Mouse (Mus musculus): ENCODE measurements at regions not wholly inside any gene's neighbourhood (a gene's known extent, or its start where the extent isn't known, plus 50 kb on each side); places are given as distances from the start of the nearest gene placed in this dataset.

DNA sequence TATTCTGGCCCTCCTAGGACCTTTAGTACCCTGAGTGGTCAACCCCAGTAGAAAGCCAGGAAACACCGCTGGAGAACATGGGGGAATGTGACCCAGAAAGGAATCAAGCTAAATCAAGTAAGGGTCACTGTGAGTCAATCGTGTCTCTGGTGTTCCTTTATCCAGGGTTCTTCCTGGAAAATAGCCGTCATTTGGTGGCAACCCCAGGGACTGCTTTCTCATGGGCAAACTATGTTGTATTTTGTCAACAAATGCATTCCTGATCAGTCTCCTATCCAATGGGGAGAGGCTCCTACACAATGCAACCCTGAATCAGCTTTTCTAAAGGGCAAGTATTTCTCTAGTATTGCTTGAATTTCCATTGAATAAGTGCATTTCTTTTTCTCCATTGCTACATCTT, 163.2 kb upstream of the Ado start:
- Histone ChIP-seq H3K9me3 (ENCODE audit: control insufficient read depth) (no peaks in the 10 kb centered on the region), H3K9ac (ENCODE audit: low read depth, low read length) (no peak overlapping the region), H3K27ac (ENCODE audit: low read depth, low read length) (no peak overlapping the region), H3K36me3 (ENCODE audit: control insufficient read depth, insufficient read depth) (no peaks in the 10 kb centered on the region), H3K4me1 (replicated peaks; ENCODE audit: control insufficient read depth, insufficient read depth, low read length) (no peaks in the 10 kb centered on the region), H3K27me3 (replicated peaks; ENCODE audit: control insufficient read depth, insufficient read depth, low read length) (no peaks in the 10 kb centered on the region), H3K4me3 (ENCODE audit: low read depth, low read length) (no peak overlapping the region), H3K4me2 (replicated peaks; ENCODE audit: low read depth) (no peak overlapping the region)
- ATAC-seq, result no peak
- 92% methylated on average over 3 of the region's 3 CpGs for whole genome bisulfite sequencing
- no peak for TF ChIP-seq CTCF (IDR thresholded peaks at IDR 0.05; ENCODE audit: low read depth)

DNA sequence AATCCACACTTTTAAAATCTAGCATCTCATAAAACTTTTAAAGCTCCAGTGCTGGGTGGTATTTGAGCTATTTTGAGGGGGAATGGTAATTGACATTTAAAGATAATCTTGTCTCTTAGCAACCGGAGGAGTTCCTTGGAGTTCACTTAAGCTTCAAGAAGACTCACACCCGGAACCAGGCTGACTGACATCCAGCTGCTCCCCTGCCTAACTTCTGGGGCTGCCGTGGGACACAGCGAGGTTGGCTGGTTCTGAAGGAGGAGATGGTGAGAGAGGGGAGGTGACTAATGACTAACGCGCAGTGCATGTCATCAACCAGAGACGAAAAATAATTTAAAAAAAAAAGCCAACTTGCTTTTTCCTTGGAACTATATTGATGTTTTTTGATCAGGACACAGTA, 157.7 kb upstream of the Ado start:
- H3K4me3 ChIP-seq (ENCODE audit: low read depth, low read length), result no peak overlapping the region
- no peak overlapping the region for H3K27ac ChIP-seq (ENCODE audit: low read depth, low read length)
- H3K9ac ChIP-seq (ENCODE audit: low read depth, low read length), result no peak overlapping the region
- WGBS, result 62% methylated on average over 7 of the region's 7 CpGs
- no peak overlapping the region for H3K4me2 ChIP-seq (replicated peaks; ENCODE audit: low read depth)
- no peaks in the 10 kb centered on the region for H3K9me3 ChIP-seq (ENCODE audit: control insufficient read depth)
- H3K36me3 ChIP-seq (ENCODE audit: control insufficient read depth, insufficient read depth), result no peaks in the 10 kb centered on the region
- no peak for ATAC-seq
- no peaks in the 10 kb centered on the region for H3K27me3 ChIP-seq (replicated peaks; ENCODE audit: control insufficient read depth, insufficient read depth, low read length)
- no peaks in the 10 kb centered on the region for H3K4me1 ChIP-seq (replicated peaks; ENCODE audit: control insufficient read depth, insufficient read depth, low read length)
- no peak for TF ChIP-seq CTCF (IDR thresholded peaks at IDR 0.05; ENCODE audit: low read depth)

DNA sequence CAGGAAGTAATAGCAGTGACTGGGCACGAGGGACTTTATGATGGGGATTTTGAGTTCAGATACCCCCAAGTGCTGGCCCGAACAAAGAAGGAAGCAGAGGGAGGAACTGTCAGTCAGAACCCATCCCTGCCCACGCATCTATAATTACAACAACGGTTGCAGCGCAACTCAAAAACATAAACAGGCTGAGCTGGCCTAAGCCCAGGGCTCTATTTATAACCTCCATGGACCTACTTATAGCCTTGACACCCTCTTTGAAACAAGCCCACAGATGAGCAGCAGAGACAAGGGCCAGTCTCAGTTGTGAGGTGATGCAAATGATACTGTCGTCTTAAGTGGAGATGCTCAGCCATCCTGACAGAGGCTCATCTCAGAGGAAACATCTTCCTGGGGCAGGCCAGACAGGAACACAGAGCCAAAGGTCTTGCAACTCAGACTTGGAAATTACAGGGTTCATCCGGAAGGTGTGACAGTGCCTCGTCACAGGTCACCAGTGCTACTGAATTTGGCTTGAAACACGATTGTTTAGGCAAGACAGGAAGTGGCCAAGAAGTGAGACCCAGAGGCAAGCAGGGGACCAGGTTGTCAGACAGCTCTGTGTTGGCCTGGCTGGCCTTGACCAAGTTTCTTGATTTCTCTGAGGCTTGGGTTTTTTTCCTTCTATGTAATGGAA, 154.2 kb upstream of the Ado start:
- no peak for TF ChIP-seq CTCF (IDR thresholded peaks at IDR 0.05; ENCODE audit: low read depth)
- H3K27me3 ChIP-seq (replicated peaks; ENCODE audit: control insufficient read depth, insufficient read depth, low read length), result no peaks in the 10 kb centered on the region
- H3K9me3 ChIP-seq (ENCODE audit: control insufficient read depth), result no peaks in the 10 kb centered on the region
- no peaks in the 10 kb centered on the region for H3K36me3 ChIP-seq (ENCODE audit: control insufficient read depth, insufficient read depth)
- no peak for ATAC-seq
- 65% methylated on average over 9 of the region's 9 CpGs for WGBS
- no peaks in the 10 kb centered on the region for H3K4me1 ChIP-seq (replicated peaks; ENCODE audit: control insufficient read depth, insufficient read depth, low read length)
- H3K27ac ChIP-seq (ENCODE audit: low read depth, low read length), result no peak overlapping the region
- no peak overlapping the region for H3K4me2 ChIP-seq (replicated peaks; ENCODE audit: low read depth)
- H3K4me3 ChIP-seq (ENCODE audit: low read depth, low read length), result no peak overlapping the region
- H3K9ac ChIP-seq (ENCODE audit: low read depth, low read length), result no peak overlapping the region

DNA sequence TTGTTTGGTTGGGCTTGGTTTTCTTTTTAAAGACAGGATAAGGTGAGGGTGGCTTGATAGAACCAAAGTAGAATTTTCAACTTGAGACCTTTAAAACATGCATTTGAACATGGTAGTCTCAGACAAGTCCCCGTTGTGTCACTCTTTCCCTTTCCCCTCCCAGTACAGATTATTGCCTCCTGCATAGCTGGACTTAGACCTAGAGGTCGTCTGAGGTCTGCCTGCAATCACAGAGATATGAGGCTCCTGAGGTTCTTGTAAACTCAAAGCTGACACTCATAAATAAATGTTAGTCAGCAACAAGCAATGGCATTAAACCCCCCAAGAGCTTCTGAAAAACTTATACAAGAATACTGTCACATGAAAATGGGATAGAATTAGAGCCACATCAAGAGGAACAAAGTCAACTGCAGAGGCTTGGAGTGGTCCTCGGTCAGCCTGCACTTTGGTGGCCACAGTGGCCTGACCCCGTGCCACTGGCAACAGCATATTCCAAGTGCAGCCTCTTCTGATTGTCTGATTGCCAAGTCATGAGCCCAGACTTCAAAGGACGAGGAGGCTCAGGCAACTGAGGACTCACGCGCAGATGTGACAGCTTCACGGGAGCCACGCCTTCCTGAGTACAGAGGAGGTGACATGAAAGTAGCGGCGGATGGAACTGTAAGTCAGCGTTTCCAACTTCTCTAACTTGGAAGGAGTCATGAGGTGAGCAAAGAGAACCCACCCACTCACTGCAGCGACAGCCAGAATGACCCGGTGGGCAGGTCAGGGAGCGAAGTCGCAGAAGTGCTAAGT, 148.8 kb upstream of the Ado start:
- no peak for TF ChIP-seq CTCF (IDR thresholded peaks at IDR 0.05; ENCODE audit: low read depth)
- H3K27ac ChIP-seq (ENCODE audit: low read depth, low read length), result no peak overlapping the region
- H3K4me1 ChIP-seq (replicated peaks; ENCODE audit: control insufficient read depth, insufficient read depth, low read length), result no peaks in the 10 kb centered on the region
- no peak overlapping the region for H3K4me3 ChIP-seq (ENCODE audit: low read depth, low read length)
- peak overlapping the region; percentile 17; the same call in 1 of the 2 replicates for H3K4me2 ChIP-seq (replicated peaks; ENCODE audit: low read depth)
- H3K9me3 ChIP-seq (ENCODE audit: control insufficient read depth), result no peaks in the 10 kb centered on the region
- no peaks in the 10 kb centered on the region for H3K36me3 ChIP-seq (ENCODE audit: control insufficient read depth, insufficient read depth)
- peak; percentile 73 for ATAC-seq
- H3K27me3 ChIP-seq (replicated peaks; ENCODE audit: control insufficient read depth, insufficient read depth, low read length), result no peaks in the 10 kb centered on the region
- WGBS, result 55% methylated on average over 16 of the region's 16 CpGs
- H3K9ac ChIP-seq (ENCODE audit: low read depth, low read length), result no peak overlapping the region

DNA sequence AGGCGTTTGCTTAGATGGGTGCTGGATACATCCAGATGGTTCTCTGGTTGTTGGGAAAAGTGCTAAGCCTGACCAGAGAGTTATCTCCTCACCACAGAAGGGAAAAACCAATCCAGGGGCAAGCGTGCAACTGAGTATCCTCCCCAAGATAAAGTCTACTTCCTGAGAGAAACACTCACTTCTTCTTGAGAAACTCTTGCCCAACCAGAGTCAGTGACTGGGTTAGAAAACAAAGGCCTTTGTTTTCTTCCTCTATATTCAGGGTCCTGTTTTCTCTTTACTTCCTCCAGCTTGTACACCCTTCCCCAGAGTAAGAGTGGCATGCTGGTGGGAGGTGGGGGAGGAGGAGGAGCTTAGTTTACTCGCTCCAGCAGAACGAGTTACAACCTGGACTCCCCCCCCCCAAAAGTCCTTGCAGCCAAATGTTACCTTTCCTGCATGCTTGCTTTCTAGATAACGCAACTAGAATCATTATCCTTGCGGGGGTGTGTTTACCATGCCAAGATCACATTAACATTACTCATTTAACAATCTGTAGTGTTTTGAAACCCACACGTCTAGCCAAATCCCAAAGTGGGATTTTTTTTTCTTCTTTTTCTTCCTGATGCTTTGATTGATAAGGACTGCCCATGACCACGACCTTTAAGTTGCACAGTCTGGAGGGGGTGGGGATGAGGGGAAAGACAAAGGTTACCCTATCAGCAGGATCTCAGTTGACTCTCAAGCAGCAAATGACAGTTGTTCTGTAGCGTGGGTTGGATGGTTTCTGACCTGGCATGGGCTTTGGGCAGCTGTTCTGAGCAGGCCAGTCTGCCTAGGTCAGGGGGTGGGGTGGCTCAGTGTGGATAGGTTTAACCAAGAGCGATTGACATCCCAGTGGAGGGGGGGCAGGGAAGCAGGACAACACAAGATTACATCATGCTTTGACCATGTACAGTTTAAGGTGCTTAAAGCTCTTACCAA, 147.4 kb upstream of the Ado start:
- H3K27me3 ChIP-seq (replicated peaks; ENCODE audit: control insufficient read depth, insufficient read depth, low read length), result no peaks in the 10 kb centered on the region
- no peaks in the 10 kb centered on the region for H3K9me3 ChIP-seq (ENCODE audit: control insufficient read depth)
- no peaks in the 10 kb centered on the region for H3K4me1 ChIP-seq (replicated peaks; ENCODE audit: control insufficient read depth, insufficient read depth, low read length)
- 58% methylated on average over 10 of the region's 10 CpGs for WGBS
- H3K27ac ChIP-seq (ENCODE audit: low read depth, low read length), result no peak overlapping the region
- TF ChIP-seq CTCF (IDR thresholded peaks at IDR 0.05; ENCODE audit: low read depth), result no peak
- ATAC-seq, result no peak
- no peaks in the 10 kb centered on the region for H3K36me3 ChIP-seq (ENCODE audit: control insufficient read depth, insufficient read depth)
- H3K4me3 ChIP-seq (ENCODE audit: low read depth, low read length), result no peak overlapping the region
- H3K4me2 ChIP-seq (replicated peaks; ENCODE audit: low read depth), result no peak overlapping the region
- no peak overlapping the region for H3K9ac ChIP-seq (ENCODE audit: low read depth, low read length)

DNA sequence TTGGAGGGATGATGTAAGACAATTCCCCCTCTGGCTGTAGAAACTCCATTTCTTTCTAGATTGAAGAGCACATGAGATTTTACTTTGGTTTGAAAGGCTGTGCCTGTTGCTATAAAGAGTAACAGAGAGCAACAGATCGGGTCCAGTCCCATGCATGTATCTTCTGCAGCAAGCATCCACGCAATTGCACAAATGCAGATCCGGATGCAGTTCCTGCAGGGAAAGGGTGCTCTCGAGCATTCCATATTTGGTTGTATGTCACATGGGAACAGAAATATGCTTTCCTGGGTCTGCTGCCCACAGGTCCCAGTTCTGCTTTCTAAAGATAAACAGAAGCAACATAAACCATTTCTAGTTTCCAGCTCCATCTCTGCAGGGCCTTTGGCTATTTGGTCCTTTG, 146.0 kb upstream of the Ado start:
- H3K9ac ChIP-seq (ENCODE audit: low read depth, low read length), result no peak overlapping the region
- no peak overlapping the region for H3K4me2 ChIP-seq (replicated peaks; ENCODE audit: low read depth)
- no peak overlapping the region for H3K27ac ChIP-seq (ENCODE audit: low read depth, low read length)
- 71% methylated on average over 4 of the region's 4 CpGs for WGBS
- H3K36me3 ChIP-seq (ENCODE audit: control insufficient read depth, insufficient read depth), result no peaks in the 10 kb centered on the region
- H3K9me3 ChIP-seq (ENCODE audit: control insufficient read depth), result no peaks in the 10 kb centered on the region
- H3K4me3 ChIP-seq (ENCODE audit: low read depth, low read length), result no peak overlapping the region
- no peaks in the 10 kb centered on the region for H3K27me3 ChIP-seq (replicated peaks; ENCODE audit: control insufficient read depth, insufficient read depth, low read length)
- TF ChIP-seq CTCF (IDR thresholded peaks at IDR 0.05; ENCODE audit: low read depth), result no peak
- ATAC-seq, result no peak
- no peaks in the 10 kb centered on the region for H3K4me1 ChIP-seq (replicated peaks; ENCODE audit: control insufficient read depth, insufficient read depth, low read length)

All from intestine, postnatal 0 days (tissue).